Mouse (Mus musculus) megakaryocyte, adult 5-6 weeks (primary cell): ENCODE measurements around the gene Cdhr2. TPM values are rescaled to one million over a fixed set of nuclear protein-coding genes. Genes with fewer than 3 reads are reported as not detected.
A peak's percentile ranks its signal among the peaks of the same experiment; 100 is the strongest.

Experiments
- ATAC-seq: 2 replicates; pipeline ENCODE4 v1.8.0; 2016; ENCODE audit warnings: mild to moderate bottlenecking, inconsistent platforms; ENCODE audit not compliant: poor library complexity, severe bottlenecking
- total RNA-seq, 2 experiments: library from RNA; stranded (forward) in 1 of 2; stranded (reverse) in 1 of 2; fragments of 153-499, 151-499 nt in 1 of 2; fragments of 221-1000, 200-1000 nt in 1 of 2; gene quantifications; 2 replicates each; pipeline versions ENCODE4 v1.2.3 to v1.2.4; 2015 to 2017

Cdhr2 gene
- total RNA-seq, 2 experiments from 2014 or later: not detected

DNA sequence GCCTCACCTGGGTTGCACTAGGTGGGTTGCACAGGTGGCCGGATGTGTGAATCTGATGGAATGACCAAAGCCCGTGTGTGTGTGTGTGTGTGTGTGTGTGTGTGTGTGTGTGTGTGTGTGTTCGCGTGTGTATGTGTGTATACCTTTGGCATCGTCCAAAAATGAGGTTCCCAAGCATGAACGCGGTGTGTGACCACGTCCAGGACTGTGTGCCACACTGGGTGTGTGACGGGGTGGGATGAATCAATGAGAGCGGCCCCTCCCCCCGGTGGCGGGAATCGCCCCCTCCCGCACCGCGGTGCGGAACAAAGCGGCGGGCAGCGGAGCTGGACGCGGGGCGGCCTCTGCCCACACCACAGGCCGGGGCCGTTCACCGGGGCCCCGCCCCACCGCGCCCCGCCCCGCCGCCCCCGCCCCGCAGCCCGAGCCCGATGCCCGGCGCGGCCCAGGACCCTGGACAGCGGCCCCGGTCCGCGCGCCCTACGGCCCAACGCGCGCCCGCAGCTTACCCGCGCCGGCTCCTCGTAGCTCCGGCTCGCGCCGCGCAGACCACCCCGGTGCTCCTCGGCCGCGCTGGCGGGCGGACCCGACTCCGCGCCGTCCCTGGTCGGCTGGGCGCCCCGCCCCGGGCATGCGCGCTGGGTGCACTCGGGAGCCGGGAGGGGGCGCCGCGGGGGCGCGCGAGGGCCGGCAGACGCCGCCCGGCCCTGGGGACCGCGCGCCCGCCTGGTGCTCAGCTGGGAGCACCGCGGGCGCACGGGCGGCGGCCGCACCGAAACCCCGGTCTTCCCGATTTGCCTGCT is 48.0 kb downstream of the Cdhr2 start:
- ATAC-seq: no peak

DNA sequence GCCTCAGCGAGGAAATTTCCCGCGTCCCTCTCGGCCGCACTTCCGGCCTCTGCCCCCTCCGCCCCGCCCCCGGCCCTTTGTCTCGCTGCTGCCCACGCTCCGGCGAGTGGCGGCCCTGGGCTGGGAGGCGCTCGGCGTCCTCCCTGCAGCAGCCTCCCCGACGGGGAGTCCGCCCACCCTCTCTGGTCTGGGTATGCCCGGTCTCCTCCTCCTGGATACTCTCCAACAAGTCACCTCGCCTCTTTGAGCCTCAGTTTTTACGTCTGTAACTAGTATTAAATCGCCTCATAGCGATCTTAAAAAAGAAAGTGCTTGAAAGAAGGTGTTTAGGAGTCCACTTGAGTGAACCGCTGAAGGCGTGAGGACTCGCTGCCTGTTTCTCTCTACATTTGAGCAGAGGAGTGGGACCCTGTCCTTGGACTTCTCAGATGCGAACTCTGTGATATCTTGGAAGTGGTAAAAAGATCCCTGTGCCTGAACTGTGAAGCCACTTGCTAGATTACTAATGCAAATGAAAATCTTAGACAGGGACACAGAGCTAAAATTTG is 48.7 kb downstream of the Cdhr2 start, which contains the start of gene Gprin1:
TSS of gene Gprin1 (minus strand) at position 11 of the 548 bp plus-strand sequence.
- ATAC-seq: no peak

DNA sequence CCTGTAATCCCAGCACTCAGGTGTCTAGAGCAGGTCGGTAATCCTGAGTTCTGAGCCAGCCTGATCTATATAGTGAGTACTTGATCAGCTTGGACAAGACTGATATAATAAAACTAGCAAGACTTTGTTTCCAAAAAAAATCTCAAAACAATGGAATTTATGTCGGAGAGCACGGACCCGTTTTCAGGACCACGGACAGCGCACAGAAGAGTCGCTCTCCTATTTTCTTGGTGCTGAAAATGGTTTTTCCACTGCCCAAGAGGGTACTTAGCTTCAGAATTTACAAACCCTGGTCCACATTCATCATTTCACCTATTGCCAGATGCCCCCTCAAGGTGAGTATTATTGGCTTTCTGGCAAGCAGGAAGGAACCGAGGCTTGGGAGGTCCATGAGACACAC is 49.4 kb downstream of the Cdhr2 start:
- no peak for ATAC-seq

DNA sequence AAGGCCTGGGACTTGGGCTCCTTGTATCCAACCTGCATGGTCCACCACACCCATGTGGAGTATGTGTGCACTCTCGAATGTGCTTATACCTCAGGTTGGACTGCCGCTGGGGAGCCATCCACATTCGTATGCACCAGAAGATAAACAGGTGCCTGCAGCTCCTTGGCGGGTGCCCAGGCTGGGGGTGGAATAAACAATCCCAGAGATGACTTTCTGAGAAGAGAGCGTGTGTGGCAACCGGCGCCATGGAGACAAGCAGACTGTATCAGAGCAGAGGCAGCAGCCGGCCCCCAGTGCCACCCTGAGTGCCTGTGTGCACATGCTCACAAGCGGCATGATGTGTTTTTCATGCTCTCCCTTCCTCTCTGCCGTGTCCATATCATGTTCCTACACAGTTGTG is 51.4 kb downstream of the Cdhr2 start:
- no peak for ATAC-seq

DNA sequence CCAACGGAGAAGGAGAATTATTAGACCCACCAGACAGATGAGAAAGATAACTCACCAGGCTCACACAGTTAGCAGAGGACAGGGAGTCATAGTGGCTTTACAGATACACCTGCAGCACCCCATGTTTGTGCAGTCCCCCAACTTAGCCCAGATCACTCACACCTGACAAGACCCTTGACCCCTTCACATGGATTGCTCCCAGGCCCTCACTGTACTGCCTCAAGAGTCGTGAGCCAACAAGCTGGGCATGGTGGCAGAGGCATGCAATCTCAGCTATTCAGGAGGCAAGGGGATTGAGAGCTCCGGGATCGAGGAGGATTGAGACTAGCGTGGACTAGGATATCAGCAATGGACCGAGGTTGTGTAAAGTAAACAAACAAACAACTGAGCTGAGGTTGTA is 52.5 kb downstream of the Cdhr2 start:
- ATAC-seq: no peak

DNA sequence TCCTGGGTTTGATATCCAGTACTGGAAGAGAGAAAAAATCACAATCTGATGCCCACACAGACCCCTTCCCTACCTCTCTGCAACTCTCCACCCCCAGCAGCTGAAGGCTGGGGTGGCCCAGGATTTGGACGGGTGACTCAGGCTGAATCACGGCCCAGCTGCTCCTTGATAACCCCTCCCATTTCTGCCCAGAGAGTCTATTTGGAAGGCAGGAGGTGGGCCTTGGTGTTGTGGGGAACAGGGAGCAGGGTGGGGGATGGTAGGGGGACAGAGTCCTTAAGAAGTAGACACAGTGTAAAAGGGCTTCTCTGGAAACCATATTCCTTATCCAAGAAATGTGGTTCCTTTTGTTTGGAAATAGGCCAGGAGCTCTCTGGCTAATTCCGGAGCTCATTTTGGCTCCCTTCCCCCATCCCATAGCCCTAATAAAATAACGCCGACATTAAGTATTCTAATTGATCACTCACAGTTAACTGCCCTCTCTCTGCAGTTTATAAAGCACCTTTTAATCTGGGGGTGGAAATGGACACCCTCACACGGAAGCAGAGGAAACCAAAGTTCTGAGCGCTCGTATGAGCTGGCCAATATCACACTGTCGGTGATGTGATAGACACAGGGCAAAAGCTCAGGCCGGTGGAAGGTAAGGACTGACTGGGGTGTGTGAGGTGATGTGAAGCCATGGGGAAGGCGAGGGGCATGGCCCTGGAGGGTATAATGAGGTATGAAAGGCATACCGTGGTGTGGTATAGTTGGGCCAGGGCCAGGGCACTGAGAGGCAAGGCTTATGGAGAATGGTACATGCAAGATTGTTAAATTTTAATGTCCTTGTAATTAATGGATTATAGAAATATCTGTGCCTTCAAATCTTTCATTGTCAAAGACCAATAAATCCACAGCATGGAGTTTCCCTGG is 53.2 kb downstream of the Cdhr2 start:
- no peak for ATAC-seq

DNA sequence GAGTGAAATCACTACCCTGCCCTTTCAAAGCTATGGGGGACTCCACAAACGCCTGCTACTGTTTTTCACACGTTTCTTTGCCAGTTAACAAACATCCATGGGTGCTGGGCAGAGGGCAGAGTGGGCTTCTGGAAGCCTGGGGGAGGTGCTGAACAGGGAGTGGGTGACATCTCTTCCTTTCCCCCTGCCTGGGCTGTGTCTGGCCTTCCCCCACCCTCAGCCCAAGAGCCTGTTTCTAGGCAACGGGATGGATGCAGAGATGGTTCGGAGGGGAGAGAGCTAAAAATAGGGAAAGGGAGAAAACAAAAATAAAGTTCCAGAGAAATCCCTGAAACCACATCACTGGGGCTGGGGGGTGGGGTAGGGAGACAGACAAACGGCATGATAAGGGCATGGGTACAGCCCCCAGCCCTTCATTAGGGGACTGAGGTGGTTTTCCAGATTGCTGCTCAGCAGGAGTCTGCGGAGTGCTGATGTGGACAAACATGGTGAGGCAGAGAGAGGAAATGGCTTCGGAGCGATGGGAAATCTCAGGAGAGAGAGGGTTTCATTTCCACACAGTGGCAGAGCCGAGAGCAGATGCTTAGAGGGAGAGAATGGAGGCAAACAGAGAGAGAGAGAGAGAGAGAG is 54.1 kb downstream of the Cdhr2 start:
- no peak for ATAC-seq

DNA sequence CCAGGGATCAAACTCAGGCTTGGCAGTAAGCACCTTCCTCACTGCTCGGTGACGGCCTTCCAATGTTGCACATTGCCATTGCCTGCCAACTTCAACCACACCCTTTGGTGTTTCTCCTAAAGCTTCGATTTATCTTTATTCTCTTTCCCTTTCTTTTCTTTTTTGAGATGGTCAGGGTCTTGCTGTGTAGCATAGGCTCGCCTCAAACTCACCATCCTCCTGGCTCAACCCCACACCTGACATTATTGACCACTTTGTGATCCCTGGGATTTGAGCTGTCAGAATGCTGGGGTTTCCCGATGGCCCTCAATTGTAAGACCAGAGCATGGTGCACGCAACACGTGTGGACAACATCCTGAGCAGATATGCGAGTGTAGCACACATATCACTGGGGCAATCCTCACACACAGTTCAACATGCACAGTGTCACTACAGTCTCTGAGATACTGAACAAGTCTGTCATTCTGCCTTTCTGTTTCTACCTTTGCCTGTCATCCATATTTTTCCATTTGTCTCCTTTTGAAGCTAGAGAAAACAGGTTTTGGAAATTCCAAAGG is 55.0 kb downstream of the Cdhr2 start:
- no peak for ATAC-seq

DNA sequence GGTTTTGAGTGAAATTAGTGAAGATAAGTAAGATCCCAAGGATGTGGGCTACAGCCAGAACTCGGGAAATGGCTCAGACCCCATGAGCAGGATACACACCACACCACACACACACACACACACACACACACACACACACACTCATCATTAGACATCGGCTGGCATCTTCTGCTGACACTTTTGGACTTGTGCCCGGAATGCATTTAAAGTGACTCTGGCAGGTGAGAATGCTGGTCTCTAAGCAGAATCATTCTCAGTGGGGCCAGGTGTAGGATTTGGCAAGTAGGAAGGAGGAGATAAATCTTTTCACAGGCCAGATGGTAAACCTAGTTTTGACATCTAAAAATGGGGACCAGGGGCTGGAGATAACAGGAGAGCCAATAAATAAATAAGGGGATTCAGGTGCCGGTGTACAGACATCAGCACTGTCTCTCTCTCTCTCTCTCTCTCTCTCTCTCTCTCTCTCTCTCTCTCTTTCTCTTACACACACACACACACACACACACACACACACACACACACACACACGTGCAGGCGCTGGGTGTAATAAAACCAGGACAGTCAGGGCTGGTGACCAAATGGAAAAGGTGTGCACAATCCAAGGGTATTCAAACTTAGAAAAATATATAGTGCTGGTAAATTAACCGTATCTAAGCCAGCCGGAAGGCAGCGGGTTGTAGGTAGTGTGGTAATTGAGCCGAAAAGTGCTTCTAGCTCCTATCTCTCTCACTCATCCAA is 56.0 kb downstream of the Cdhr2 start:
- ATAC-seq: no peak

DNA sequence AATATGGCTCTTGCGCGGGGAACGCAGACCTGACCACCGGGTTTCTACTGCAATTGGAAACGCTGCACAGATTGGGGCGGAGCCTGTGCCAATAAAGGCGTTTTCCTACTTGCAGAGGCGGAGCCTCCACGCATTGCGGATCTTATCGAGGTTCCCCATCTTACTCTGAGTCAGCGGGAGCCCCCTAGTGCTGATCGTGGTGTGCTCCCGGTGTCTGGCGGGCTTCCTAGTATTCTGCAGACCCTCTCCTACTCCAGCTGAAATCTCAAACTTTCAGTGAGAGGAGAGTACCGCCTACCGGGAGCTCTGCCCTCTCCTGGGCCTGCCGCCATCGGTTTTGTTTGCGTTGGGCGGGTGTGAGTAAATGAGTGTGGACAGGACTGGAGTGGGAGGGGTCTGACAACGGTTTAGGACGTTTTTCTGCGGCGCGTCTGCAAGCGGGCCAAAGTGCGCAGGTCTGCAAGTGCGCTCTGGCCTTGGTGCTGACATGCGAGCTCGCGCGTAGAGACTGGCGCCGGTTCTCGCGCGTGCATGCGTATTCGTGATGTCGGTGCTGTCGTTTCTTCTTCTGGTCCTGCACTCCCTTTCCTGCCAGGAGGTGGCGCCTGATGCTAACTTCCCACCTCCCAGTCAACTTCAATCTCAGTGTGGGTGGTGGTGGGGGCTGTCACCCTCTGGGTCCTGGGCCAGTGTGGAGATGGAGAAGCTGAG is 56.9 kb downstream of the Cdhr2 start:
- ATAC-seq: peak; percentile 69

DNA sequence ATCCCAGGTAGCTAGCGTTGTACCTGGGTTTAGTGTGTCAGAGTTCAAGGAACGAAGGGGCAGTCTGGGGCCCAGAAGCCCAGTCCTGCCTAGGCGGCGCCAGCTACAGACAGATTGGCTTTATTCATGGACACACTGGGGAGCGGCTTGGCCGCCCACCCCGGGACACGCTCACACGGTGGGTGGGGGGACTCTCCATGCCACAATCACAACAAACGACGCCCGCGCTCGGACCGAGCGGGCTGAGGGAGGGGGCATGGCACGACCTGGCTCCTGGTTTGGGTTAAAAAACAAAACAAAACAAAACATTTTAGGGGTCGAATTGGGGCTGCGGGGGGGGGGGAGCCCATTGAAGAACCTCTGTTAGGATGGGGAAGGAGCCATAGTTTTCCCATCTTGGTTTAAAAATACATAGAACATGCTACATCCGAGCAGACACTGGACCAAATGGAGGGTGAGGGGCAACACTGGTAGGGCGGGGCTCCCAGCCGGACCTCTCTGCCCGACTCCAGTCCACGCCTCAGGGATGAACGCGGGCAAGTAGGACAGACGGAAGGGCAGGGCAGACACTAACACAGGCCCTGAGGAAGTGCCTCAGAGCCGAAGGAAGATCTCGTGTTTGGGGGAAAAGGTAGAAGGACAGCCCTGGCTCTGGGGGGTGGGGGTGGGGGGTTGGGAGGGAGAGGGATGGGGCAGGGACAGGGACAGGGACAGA is 57.7 kb downstream of the Cdhr2 start:
- no peak for ATAC-seq

DNA sequence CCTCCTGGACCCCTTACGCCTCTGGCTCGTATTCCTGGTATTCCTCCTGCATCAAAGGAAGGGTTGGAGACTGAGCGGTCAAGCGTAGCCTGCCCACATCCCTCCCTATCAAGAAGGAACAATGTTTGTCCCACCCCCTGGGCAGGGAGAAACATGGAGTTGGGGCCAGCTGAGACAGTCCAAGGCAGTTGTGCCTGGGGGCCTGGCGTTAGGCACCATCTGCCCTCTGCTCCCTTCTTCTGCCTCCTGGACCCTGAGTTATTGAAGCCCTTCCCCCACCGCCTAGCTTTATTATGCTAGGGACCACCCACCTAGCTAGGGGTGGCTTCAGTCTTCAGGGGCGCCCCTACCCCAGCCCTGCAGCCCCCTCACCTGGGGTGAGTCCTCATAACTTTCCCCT is 58.2 kb downstream of the Cdhr2 start:
- no peak for ATAC-seq

DNA sequence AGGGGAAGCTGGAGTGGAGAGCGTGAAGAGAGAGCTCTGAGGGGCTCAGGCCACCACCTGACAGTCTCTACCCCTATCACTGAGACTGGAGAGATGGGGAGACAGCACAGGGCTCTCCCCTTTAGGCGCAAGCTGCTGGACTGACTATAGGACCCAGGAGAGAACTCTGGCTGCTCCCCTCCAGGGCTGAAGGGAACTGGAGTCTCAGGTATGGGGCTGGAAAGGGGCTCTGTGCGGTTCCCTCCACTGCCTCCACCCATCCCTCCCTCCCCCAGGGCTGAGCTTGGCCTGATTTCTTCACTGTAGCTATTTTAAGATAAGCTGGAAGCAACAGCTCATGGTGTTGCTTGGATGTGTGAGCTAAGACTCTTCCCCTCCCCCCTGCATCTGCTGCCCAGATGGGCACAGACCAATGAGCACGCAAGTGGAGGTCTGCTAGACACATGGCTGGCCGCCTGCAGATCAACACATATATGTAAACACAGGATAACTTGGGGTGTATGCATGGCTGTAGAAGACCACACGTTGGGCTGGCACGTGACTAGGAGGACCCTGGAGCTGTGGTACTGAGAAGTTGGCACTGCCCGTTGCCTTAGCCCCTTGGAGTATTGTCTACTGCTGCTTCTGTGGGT is 59.0 kb downstream of the Cdhr2 start:
- no peak for ATAC-seq

DNA sequence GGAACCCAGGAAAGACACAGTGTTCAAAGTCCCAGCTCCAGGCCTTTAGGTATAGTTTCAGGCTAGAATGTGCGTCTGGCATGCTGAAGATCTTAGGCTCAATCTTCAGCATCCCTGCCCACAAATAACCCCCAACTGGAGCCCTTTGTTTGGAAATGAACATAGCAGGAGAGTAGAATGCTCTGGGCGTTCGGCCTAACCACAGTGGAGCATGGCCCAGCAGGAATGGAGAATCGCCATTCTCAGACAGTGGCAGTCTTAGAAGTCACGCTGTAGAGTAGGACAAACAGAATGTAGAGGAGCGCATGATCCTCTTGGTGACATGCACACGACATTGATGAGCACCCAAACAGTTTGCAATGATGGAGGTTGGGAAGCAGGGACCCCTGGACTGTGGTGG is 59.6 kb downstream of the Cdhr2 start:
- ATAC-seq: no peak

DNA sequence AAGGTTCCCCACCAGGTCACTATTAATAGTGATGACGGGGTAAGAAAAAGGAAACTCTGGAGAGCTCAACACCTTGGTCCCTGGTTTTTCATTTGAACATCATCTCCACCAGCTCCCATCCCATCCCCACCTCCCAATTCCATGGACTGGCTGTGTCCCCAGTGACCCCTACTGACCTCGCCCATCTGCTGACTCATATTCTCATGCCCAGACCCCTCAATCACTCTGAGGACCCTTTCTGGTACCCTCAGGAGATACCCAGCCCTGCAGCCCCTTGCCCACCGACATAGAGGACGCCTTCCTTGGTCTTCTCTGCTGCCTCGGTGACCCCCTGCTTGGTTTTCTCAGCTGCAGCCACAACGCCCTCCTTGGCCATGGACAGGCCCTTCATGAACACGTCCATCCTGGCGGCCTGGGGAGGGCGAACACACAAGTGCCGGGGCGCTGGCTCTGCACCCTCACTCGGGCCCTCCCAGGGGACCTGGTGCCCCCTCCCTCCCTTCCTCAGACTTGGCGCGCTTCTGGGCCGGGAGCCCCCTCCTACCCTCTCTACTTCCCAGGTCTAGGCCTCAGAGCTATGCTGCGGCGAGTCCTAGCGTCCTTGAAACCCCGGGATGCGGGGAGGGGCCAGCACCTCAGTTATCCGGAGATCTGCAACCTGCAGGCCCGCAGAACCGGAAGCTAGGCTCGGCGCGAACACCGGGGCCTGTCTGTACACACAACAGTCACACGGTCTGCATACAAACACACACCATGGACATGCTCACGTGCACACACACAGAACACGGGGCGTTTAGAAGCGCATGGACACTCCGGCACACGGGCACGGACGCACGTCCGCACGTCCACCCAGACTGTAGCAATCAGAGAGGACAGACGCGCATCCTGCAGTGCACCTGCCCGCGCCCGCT is 64.3 kb downstream of the Cdhr2 start:
- no peak for ATAC-seq

DNA sequence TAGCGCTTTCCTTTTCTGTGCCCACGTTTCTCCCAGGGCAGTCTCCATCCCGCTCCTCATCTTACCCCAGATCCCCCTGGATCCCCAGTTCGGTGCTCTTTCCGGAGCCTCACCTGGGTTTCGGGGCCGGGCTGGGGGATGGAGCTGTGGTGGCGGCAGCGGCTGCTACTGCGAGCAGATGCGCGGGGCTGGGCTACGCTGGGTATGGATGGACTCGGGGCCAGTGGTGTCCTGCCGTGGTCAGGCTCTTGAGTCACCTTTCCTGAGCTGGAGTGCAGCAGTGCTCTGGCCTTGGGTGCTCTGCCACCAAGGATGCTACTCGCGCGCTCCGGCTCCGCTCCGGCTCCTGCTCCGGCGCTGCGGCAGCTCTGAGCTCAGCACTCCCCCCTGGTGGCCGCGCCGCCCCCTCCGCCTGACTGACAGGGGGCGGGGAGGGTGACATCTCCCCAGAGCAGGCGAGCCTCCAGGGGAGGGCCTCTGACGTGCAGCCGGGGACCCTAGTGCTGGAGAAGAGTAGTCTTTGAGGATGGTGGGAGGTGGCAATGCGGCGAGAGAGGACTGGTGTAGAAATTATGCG is 65.0 kb downstream of the Cdhr2 start, which contains the start of gene Sncb:
TSS of gene Sncb (minus strand) at position 404 of the 577 bp plus-strand sequence.
- peak; percentile 57; the same call in 1 of the 2 replicates for ATAC-seq

DNA sequence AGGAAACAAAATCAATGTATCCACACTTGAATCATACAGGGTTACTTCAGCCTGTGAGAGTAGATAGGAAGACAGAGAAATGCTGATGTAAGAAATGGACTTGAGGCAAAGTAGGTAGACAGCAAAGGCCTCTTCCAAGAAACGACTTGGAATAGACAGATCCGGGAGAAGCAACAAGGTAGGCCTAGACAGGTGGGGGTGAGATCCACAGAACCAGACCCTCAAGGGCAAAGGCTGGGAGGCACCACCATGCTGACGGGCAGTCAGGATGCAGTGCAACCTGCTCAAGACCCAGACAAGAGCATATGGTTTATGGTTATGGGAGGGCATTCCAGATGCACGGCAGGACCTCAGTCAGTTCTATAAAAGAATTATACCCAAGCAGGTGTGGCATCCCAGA is 65.8 kb downstream of the Cdhr2 start:
- no peak for ATAC-seq
